Mouse (Mus musculus) liver, embryonic 14.5 days (tissue): ENCODE measurements at regions not wholly inside any gene's neighbourhood (a gene's known extent, or its start where the extent isn't known, plus 50 kb on each side); places are given as distances from the start of the nearest gene placed in this dataset.

ENCODE experiments used
- CTCF ChIP-seq: IDR thresholded peaks from 2 replicates; pipeline ENCODE4 v1.5.1; 2016; ENCODE audit warnings: antibody characterized with exemption, low read depth, control low read depth
- EP300 ChIP-seq: IDR thresholded peaks from 2 replicates; pipeline ENCODE4 v1.6.1; 2016; ENCODE audit warnings: antibody characterized with exemption, low read depth

DNA sequence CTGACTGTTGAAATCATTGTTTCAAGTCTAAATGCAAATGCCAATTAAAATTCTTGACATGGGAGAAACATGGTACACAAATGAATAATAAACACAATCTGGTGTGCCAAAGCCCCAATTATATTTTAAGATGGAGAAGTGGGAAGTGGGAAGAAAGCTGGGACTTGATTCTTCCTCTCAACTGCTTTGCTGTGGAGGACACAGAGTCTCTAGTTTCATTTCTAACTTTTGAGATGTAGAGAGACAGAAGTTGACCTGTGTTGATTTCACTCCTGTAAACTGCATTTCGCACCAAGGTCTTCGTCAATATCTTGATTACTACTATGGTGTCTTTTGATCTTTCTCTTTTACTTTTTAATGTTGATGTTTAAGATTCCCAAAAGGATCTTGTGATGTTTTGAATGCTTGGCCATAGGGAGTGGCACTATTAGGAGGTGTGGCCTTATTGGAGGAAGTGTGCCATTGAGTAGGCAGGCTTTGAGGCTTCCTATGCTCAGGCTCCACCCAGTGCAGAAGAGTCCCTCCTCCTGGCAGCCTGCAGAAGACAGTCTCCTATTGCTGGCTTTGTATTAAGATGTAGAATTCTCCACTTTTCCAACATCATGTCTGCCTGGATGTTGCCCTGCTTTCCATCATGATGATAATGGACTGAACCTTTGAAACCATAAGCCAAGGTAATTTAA, 447.4 kb upstream of the Zfp462 start:
- TF ChIP-seq CTCF (no peak), EP300 (no peak)
